In the genomic region with DNA sequence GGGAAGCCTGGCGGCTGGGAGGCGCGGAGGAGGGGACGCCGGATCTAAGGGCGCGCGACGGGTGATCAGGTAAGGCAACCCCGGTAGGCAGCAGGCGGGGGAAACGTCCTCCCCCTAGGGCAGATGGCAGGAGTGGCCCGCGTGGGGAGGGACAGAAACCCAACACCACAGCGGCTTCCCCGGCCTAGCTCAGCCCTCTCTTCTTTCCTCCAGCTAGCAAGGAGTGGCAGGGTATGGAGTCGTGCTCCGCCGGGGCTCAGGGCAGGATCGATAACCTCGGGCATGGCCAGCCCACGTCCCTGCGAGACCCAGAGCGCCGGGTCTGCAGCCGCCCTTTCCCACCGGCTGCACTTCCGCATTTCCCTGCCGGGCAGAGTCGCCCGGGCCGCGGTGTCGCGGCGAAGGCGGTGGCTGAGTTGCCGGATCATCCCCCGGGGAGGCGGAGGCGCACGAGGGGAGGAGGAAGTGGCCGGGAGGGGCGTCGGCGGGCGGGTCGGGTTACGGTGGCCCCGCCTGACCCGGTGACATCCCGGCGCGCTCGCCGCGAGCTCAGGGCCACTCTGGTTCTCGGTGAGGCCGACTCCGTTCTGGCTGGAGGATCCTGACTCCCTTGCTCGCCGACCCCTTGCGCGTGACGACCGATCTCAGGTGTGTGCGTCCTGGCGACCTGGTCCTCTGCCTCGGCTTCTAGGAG, we compare ENCODE assay signal across 8 mouse cellular contexts. TPM values are rescaled to one million over a fixed set of nuclear protein-coding genes. Genes with fewer than 3 reads are reported as not detected.
A peak's percentile ranks its signal among the peaks of the same experiment; 100 is the strongest.
DNase-seq lines count a peak whose midpoint lies in the region; ATAC-seq and TF ChIP-seq lines count a peak whose summit lies in the region.

No protein-coding gene starts in this region.

- peak; percentile 71 for ATAC-seq in G1E (ENCODE audit: extremely low read depth, insufficient number of reproducible peaks, low FRiP score, poor library complexity, severe bottlenecking)
- ATAC-seq in forebrain, postnatal 0 days, result peak; percentile 84
- peak; percentile 73 for ATAC-seq in neutrophil, adult 5-6 weeks (ENCODE audit: extremely low read depth, insufficient number of reproducible peaks, low FRiP score, poor library complexity, severe bottlenecking)

- DNase-seq in G1E (ENCODE audit: low spot score), result peak; percentile 94
- peak; percentile 88 for DNase-seq in cerebellum, adult 18-20 months
- peak; percentile 63 for DNase-seq in forebrain, postnatal 0 days
- peak; percentile 92 for DNase-seq in heart, postnatal 4 days
- DNase-seq in layer of hippocampus, adult 2 months (ENCODE audit: low spot score in 2 of 2), result peak; percentile 64 to 73
- peak; percentile 90 for DNase-seq in lung, adult 2 months
- peak; percentile 73 for DNase-seq in testis, postnatal 14 days (ENCODE audit: low spot score)

- no peaks in the 10 kb centered on the region for H3K9me3 ChIP-seq in G1E (replicated peaks)
- no peaks in the 10 kb centered on the region for H3K9me3 ChIP-seq in forebrain, postnatal 0 days (ENCODE audit: low read length)

- H3K27ac ChIP-seq in forebrain, postnatal 0 days (ENCODE audit: low read depth, low read length), result peak overlapping the region; percentile 75
- H3K27ac ChIP-seq in layer of hippocampus, adult 2 months, result peak overlapping the region; percentile 97

- peaks cover 4% of the 10 kb centered on the region for H3K36me3 ChIP-seq in G1E (replicated peaks)
- no peaks in the 10 kb centered on the region for H3K36me3 ChIP-seq in forebrain, postnatal 0 days (ENCODE audit: insufficient read depth)

- peak overlapping the region; percentile 88 for H3K4me2 ChIP-seq in forebrain, postnatal 0 days (ENCODE audit: low read depth)

- H3K4me3 ChIP-seq in G1E (ENCODE audit: low read depth, low read length), result peak overlapping the region; percentile 93
- peak overlapping the region; percentile 76 for H3K4me3 ChIP-seq in forebrain, postnatal 0 days (ENCODE audit: low read depth, low read length)
- H3K4me3 ChIP-seq in layer of hippocampus, adult 2 months, result peak overlapping the region; percentile 91
- peak overlapping the region; percentile 70 for H3K4me3 ChIP-seq in lung, adult 2 months (replicated peaks; ENCODE audit: extremely low read depth, low read depth, low read length)

- H3K27me3 ChIP-seq in G1E (ENCODE audit: insufficient read depth, low read length), result no peaks in the 10 kb centered on the region
- H3K27me3 ChIP-seq in forebrain, postnatal 0 days (ENCODE audit: insufficient read depth, low read length), result no peaks in the 10 kb centered on the region

- peak; percentile 79 for TF ChIP-seq POLR2A in lung, adult 2 months (IDR thresholded peaks at IDR 0.05; ENCODE audit: borderline replicate concordance, extremely low read depth, low read depth, low read length)

- H3K9ac ChIP-seq in forebrain, postnatal 0 days, result peak overlapping the region; percentile 89

- 1% methylated on average over 67 of the region's 69 CpGs for WGBS in forebrain, postnatal 0 days
- WGBS in lung, adult 2 months, result under 1% methylated on average over 69 of the region's 69 CpGs

- peaks cover 46% of the 10 kb centered on the region for H3K4me1 ChIP-seq in G1E (ENCODE audit: insufficient read depth, low read depth, low read length)
- H3K4me1 ChIP-seq in forebrain, postnatal 0 days (ENCODE audit: insufficient read depth), result peaks cover 4% of the 10 kb centered on the region; the same call in 1 of the 2 replicates
- peaks cover 3% of the 10 kb centered on the region; the same call in 1 of the 2 replicates for H3K4me1 ChIP-seq in lung, adult 2 months (ENCODE audit: control insufficient read depth, insufficient read depth, low read length)

- TF ChIP-seq CTCF in G1E (IDR thresholded peaks at IDR 0.05; ENCODE audit: low read depth, low read length), result no peak
- TF ChIP-seq CTCF in forebrain, postnatal 0 days (IDR thresholded peaks at IDR 0.05; ENCODE audit: low read depth), result no peak
- no peak for TF ChIP-seq CTCF in layer of hippocampus, adult 2 months (conservative IDR thresholded peaks at IDR 0.05)
- no peak for TF ChIP-seq CTCF in lung, adult 2 months (IDR thresholded peaks at IDR 0.05; ENCODE audit: insufficient read depth, low read length)

RNA-seq across cellular contexts. Expression of a gene that starts 0.6 kb away (rescaled TPM):
- total RNA-seq in G1E (2014; fragmentation: Nextera tagmentation) (31.7 and 33.3 TPM in 2 replicates), G1E (2017) (37.0 and 42.0 TPM in 2 replicates)
- polyA plus RNA-seq in G1E (2012), result 6.1 and 6.2 TPM in 2 replicates
- total RNA-seq in forebrain, postnatal 0 days (2014; rRNA removed), result 54.1 and 60.8 TPM in 2 replicates
- 31.1 and 46.5 TPM in 2 replicates for polyA plus RNA-seq in forebrain, postnatal 0 days (2015; fragmentation: Nextera tagmentation; extraction: Ambion mirVana)
- 10 to 100 TPM; 19.3 to 21.0 TPM for total RNA-seq in heart, postnatal 4 days (2021)
- 100 to 1,000 TPM; 122 to 138 TPM for total RNA-seq in layer of hippocampus, adult 2 months (2021)
- 5.9 and 11.4 TPM in 2 replicates for polyA plus RNA-seq in lung, adult 2 months (2012; rRNA removed)
- total RNA-seq in neutrophil, adult 5-6 weeks (2017), result 42.2 and 46.9 TPM in 2 replicates

Comparison
In these comparisons a context has a peak if more than half of its experiments do, and no peak if none do; other contexts are left out.
1. Peak in every context shown above with its lines: DNase-seq, ATAC-seq, H3K4me3 ChIP-seq and H3K27ac ChIP-seq.